14 mouse cellular contexts compared by ENCODE assay signal in genomic region chr3:99970766-99971165, GRCm38 (mm10).
A peak's percentile ranks its signal among the peaks of the same experiment; 100 is the strongest.
DNase-seq lines count a peak whose midpoint lies in the region; ATAC-seq lines count a peak whose summit lies in the region.
"Had no signal": no experiment of that assay in that cellular context is flagged by ENCODE, and none has a peak within 500 bp of the region (broad histone marks: within the 10 kb centered on the region; RNA-seq: fewer than 3 reads in every experiment).

No protein-coding gene starts in this region.

- no peak overlapping the region for H3K9ac ChIP-seq in forebrain, embryonic 14.5 days (ENCODE audit: low read length)
- H3K9ac ChIP-seq in forebrain, embryonic 15.5 days (replicated peaks): no peak overlapping the region
- no peak overlapping the region for H3K9ac ChIP-seq in kidney, embryonic 15.5 days
- H3K9ac ChIP-seq: forebrain, embryonic 13.5 days; hindbrain, embryonic 15.5 days; stomach, embryonic 15.5 days had no signal

- H3K9me3 ChIP-seq in forebrain, embryonic 14.5 days (replicated peaks; ENCODE audit: control insufficient read depth, low read length): no peaks in the 10 kb centered on the region
- no peaks in the 10 kb centered on the region for H3K9me3 ChIP-seq in forebrain, embryonic 15.5 days
- no peaks in the 10 kb centered on the region for H3K9me3 ChIP-seq in kidney, embryonic 15.5 days (replicated peaks)
- H3K9me3 ChIP-seq: forebrain, embryonic 13.5 days; heart, embryonic 10.5 days; hindbrain, embryonic 15.5 days; stomach, embryonic 15.5 days had no signal

- H3K4me3 ChIP-seq in forebrain, embryonic 14.5 days (ENCODE audit: low read depth, low read length): no peak overlapping the region
- H3K4me3 ChIP-seq in forebrain, embryonic 15.5 days: no peak overlapping the region
- no peak overlapping the region for H3K4me3 ChIP-seq in kidney, embryonic 15.5 days (replicated peaks)
- H3K4me3 ChIP-seq: forebrain, embryonic 13.5 days; heart, embryonic 10.5 days; hindbrain, embryonic 15.5 days; stomach, embryonic 15.5 days had no signal

- H3K36me3 ChIP-seq in forebrain, embryonic 14.5 days (ENCODE audit: control insufficient read depth, insufficient read depth, low read length): no peaks in the 10 kb centered on the region
- no peaks in the 10 kb centered on the region for H3K36me3 ChIP-seq in forebrain, embryonic 15.5 days
- H3K36me3 ChIP-seq in kidney, embryonic 15.5 days: no peaks in the 10 kb centered on the region
- H3K36me3 ChIP-seq: heart, embryonic 10.5 days; hindbrain, embryonic 15.5 days; stomach, embryonic 15.5 days had no signal

- peak; percentile 11 for DNase-seq in forebrain, embryonic 14.5 days (ENCODE audit: low spot score)
- DNase-seq in kidney, postnatal 4 days: peak; percentile 22 to 32
- DNase-seq in 3T3-L1 (ENCODE audit: low read depth, low spot score) (peak; percentile 27), NIH3T3 (ENCODE audit: low read depth) (peak; percentile 16)
- no peak for DNase-seq in urinary bladder, postnatal 25 days (ENCODE audit: low spot score)
- DNase-seq: heart, postnatal 14 days; thymus, adult 2 months had no signal

- H3K4me2 ChIP-seq in forebrain, embryonic 14.5 days (ENCODE audit: low read length): no peak overlapping the region
- H3K4me2 ChIP-seq in forebrain, embryonic 15.5 days (replicated peaks): no peak overlapping the region
- H3K4me2 ChIP-seq in kidney, embryonic 15.5 days: no peak overlapping the region
- H3K4me2 ChIP-seq: forebrain, embryonic 13.5 days; hindbrain, embryonic 15.5 days; liver, embryonic 11.5 days; stomach, embryonic 15.5 days had no signal

- no peak for ATAC-seq in forebrain, embryonic 14.5 days
- ATAC-seq in forebrain, embryonic 15.5 days (replicated peaks): no peak
- no peak for ATAC-seq in kidney, embryonic 15.5 days (replicated peaks; ENCODE audit: low FRiP score)
- ATAC-seq: forebrain, embryonic 13.5 days had no signal

- H3K27ac ChIP-seq in forebrain, embryonic 14.5 days (ENCODE audit: low read depth, low read length): no peak overlapping the region
- H3K27ac ChIP-seq in forebrain, embryonic 15.5 days (replicated peaks): no peak overlapping the region
- no peak overlapping the region for H3K27ac ChIP-seq in kidney, embryonic 15.5 days
- H3K27ac ChIP-seq: forebrain, embryonic 13.5 days; heart, embryonic 10.5 days; hindbrain, embryonic 15.5 days; stomach, embryonic 15.5 days had no signal

- 60% methylated on average over 5 of the region's 5 CpGs for WGBS in forebrain, embryonic 14.5 days
- 56% methylated on average over 5 of the region's 5 CpGs for WGBS in forebrain, embryonic 15.5 days
- WGBS in kidney, embryonic 15.5 days: 46% methylated on average over 5 of the region's 5 CpGs

- H3K4me1 ChIP-seq in forebrain, embryonic 14.5 days (ENCODE audit: control insufficient read depth, insufficient read depth, low read length): no peaks in the 10 kb centered on the region
- no peaks in the 10 kb centered on the region for H3K4me1 ChIP-seq in forebrain, embryonic 15.5 days
- no peaks in the 10 kb centered on the region for H3K4me1 ChIP-seq in kidney, embryonic 15.5 days
- H3K4me1 ChIP-seq: heart, embryonic 10.5 days; hindbrain, embryonic 15.5 days; stomach, embryonic 15.5 days had no signal

- H3K27me3 ChIP-seq in forebrain, embryonic 14.5 days (replicated peaks; ENCODE audit: control insufficient read depth, insufficient read depth, low read length): no peaks in the 10 kb centered on the region
- no peaks in the 10 kb centered on the region for H3K27me3 ChIP-seq in forebrain, embryonic 15.5 days
- no peaks in the 10 kb centered on the region for H3K27me3 ChIP-seq in kidney, embryonic 15.5 days
- H3K27me3 ChIP-seq: forebrain, embryonic 13.5 days; hindbrain, embryonic 15.5 days; stomach, embryonic 15.5 days had no signal
